Mouse (Mus musculus) heart, adult 11 months (tissue): ENCODE data around the gene Farp2.
"Not testable (repeated sequence)": the region's sequence is repeated elsewhere in the genome, so short reads cannot be mapped to it uniquely, and the experiment has no call there.

ENCODE experiments used
- DNase-seq: peaks from one replicate; pipeline ENCODE4 v3.0.0; 2022

The Farp2 gene

DNA sequence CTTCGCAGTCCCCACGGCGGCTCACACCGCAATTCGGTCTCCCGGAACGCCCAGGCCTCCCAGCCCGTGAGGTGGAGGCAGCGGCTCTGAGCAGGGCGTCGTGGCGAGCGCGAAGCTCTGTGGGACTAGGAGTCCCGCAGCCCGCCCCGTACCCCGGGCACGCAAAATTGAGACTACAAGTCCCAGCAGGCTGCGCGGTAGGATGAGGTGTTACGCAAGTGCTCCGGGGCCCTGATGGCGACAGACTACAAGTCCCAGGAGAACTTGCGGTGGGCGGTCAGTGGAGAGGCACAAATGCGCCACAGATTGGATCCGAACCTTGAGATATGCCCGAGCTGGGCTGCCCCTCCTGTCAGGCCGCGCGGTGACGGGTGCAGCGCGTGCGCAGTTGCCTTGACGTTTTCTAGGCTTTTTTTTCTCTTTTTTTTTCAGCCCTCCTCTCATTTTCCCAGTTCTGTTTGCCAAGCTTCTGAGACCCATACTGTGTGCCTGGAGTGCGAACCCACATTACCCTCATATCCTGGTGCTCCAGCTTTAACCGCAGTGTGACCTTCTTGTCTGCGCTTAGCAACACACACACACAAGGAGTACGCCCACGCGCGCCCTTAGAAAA, 123.8 kb downstream of the Farp2 start:
- peak; percentile 100 for DNase-seq

DNA sequence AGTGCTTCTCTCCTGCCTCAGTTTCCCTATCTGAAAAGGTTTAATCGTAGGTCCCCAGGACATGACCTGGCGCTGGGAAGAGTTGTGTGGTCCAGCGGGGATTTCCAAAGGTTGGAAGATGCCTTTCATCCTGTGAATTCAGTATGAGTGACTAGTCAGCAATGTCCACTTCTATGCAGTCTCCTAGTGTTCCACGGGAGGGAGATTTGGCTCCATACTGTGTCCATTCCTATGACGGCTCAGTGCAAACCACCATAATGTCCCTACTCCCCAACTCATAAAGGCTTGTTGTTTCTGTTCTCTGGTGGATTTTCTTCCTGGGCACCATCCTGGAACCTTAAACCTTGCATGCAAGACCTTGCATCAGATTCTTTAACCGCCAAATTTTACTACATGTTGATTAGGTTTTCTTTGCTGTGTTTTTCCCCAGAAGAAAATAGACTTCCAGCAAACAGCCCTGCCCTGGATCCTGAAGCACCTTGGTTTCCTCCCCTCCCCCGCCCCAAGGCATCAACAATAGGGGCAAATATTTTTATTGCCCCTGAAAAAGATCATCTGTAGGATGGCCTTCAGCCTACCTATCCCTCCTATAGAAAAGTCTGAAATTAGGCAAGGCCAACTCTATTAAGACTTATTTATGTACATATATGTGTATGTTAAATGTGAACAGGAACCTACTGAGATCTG, 124.5 kb downstream of the Farp2 start:
- no peak for DNase-seq

DNA sequence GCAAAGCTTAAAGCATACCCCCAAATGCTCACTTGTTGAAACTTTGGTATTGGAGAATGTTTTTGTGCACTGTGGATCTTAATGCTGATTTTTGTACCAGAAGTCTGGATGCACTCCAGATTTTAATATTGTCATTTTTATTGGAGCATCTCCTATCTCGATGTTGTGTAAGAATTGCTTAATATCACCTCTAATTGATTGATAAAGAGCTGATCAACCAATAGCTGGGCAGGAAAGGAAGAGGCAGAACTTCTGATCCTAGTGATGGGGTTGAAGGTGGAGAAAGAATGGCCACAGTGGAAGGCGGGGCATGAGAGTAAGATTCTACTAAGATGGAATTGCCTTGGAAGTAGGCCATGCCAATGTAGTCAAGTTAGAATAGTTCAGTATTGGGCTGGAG, 130.1 kb downstream of the Farp2 start:
- DNase-seq, result no peak

DNA sequence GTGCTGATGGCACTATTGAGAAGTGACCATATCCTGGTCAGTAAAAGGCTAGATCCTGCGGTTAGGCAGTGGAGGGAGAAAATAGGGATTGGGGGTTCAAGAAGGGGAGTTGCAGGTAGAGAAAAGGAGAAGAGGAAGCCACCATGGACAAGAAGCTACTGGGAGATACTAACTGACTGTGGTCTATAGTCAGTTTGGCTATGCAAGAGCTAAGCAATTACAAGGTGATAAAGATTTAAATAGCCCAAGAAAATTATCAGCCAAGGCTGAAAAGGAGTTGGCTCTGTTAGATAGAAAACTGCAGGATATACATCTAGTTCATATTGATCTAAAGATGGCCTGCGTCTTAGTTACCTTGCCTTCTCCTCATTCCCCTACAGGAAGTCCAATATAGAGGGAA, 130.8 kb downstream of the Farp2 start:
- DNase-seq, result no peak

DNA sequence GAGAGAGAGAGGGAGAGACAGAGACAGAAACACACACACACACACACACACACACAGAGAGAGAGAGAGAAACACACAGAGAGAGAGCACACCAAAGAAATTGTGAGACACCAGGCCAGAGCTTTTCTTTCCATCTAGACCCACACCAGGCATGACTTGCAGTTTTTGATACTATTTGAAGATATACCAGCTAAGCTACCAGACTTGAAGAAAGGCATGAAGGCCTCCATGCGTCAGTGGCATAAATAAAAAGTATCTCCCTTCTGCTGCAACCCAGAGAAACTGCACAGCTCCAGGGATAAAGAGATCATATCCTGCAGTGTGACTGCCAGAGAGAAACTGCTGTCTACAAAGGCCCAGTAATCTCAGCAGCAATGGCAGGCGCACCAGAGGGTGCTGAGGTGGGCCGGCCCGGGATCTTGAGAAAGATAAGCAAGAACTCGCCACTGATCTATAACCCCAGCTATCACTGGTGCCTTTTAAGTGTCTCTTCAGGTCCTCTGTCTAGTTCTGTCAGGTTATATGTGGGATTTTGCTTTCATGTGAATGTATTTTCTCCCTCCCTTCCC, 137.8 kb downstream of the Farp2 start:
- DNase-seq, result no peak

DNA sequence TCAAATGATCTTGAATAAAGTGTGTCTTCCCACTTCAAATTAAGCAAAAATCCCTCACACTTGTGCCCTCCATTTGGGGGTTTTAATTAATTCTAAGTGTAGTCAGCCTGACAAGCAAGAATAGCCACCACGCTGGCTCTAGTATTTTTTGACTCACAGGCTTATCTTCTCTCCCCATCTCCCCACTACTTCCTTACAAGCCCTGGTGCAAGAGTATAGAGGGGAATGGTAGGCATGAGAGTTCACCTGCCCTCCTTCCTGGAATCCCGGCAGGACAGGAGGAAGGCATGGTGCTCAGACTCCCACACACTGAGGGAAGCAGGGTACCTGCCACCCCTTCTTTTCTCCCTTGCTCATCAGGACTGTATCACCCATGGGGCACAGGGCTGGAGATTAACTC, 142.4 kb downstream of the Farp2 start:
- no peak for DNase-seq

DNA sequence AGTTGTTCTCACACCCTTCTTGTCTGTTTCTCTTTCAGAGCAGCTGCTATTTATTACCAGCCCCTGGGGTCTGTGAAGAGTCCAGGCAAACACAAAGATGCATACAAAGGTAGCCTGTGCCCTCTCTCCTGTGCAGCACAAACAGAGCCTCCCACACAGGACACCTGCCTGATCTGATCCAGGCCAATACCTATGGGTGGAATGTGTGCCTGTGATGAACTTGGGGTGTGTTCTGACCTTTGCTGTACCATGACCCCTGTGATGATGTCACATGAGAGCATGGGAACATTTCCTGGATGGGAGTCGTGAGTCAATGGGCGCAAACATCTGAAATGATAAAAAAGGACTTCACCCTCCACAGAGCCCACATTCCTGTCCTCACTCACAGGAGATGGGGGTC, 142.9 kb downstream of the Farp2 start:
- DNase-seq, result no peak

DNA sequence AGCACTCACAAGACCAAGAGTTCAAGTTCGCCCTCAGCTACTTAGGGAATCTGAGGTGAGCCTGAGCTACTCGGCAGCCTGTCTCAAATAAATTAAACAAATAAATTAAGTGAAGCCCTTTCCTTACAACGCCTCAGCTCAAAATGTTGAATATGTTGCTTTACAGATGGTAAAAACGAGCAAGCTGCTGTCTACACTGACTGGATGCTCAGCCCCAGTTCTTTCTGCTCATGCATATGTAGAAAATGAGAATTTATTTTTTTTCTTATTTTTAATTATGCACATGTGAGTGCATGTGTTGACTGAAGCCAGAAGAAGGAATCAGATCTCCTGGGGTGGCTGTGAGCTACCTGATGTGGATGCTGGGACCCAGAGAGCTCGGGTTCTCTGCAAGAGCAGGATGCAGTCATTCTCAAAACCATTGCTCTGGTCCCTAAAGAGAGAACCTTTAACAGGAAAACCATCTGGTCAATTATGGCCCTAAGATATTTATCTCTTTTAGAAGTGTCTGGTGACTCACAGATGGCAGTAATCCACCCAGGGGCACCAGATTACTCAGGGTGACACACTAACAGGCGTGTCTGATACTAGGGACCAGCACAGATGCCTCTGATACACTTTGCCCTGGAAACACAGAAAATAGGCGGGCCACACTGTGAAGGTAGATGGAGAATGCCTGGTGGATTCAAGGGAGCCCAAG, 144.6 kb downstream of the Farp2 start:
- DNase-seq, result no peak

DNA sequence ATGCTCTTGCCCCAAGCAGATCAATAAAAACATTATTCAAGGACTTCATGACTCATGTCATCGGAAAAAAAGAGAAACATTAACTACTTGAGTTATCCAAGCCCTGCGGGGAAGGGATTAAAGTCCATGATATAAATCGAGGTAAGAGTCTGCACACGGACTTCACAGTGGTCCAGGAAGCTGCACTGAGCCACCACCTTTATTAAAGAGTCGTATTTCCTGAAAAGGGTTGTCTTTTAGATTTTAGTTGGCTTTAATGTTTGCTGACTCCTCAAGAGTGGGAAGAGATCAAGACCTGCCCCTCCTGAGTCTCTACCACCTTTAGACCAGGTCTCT, 145.1 kb downstream of the Farp2 start:
- DNase-seq, result no peak

DNA sequence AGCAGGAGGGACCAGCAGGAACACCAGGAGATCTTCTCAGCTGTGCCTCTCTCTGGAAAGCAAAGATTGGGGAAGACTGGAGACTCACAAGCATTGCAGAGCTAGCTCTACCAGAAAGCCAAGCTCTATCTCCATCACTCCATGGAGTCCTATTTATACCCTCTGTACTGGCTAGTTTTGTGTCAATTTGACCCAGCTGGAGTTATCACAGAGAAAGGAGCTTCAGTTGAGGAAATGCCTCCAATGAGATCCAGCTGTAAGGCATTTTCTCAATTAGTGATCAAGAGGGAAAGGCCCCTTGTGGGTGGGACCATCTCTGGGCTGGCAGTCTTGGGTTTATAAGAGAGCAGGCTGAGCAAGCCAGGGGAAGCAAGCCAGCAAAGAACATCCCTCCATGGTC, 146.7 kb downstream of the Farp2 start, which contains the start of gene Stk25:
TSS of gene Stk25 (minus strand) at position 101 of the 400 bp plus-strand sequence.
- not testable (repeated sequence) for DNase-seq

DNA sequence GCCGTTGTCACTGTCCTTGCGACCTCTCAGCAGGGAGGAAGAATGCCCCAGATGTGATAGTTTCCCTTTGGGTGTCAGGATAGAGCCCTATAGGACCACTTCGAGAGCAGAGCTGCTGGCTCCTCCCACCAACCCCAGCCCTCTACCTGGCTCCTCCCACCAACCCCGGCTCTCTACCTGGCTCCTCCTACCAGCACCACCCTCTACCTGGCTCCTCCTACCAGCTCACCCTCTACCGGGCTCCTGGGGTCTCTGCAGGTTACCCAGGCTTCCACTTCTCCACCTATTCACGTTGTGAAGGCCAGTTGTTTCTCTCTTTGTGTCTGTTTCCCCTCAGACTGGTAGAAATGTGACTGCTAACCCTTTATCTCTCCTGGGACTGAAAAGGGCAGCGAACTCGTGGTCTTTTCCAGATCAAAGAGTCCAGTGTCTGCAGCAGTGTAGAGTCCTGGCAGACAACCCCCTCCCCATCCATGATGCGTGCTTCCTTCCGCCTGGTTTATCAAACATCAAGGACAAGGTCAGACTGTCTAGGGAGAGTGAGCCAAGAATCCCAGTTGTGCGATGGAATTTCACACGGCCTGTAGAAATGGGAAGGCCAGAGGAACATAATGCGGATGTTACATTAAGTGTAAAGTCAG, 156.0 kb downstream of the Farp2 start:
- peak; percentile 89 for DNase-seq

DNA sequence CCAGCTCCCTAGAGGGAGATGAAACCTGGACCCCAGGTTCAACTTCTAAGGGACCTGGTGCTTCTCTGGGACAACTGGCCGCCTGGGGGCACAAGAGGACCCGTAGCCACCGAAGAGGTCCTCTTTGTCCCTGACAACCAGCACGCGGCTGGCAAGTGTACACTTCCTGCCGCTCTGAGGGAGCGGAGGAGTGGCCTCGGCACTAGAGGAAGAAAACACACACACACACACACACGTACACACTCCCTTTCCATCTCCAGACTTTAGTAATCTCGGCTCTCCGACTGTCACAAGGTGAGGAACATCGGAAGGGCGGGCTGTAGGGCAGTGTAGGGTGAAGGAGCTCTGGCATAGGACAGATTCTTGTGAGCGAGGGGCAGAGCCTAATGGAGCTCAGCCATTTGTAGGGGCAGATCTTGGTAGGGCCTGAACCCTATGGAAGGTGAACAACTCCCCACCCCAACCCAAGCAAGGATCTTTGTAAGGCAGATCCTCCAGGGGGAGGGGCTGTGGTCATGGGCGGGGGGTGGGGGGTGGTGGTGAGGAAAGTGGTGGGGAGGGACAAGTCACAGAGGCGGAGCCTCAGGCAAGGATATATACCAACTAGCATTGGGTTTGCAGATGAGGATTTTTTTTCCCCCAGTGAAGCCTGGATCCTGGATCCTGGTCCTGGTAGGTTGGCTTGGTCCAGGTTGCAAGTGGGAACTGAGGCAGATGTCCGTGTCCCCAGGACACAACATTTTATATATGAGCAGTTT, 157.1 kb downstream of the Farp2 start:
- DNase-seq, result peak; percentile 99

DNA sequence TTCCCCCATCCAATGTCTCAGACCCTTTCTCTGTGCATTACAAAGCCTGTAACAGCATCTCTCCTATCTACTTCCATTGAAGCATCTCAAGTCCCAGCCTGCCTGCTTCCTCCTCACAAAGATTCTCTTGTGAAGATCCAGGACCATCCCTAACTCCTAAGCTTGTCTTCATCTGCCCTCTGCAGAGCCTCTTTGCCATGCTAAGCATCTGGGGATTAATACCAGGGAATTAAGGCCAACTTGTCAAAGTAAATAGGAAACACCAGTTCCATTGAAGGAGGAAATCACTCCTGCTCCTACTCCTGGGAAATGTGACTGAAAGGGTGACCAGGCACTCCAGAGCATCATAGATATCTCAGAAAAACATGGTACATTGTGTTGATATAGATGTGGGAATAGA, 158.1 kb downstream of the Farp2 start:
- DNase-seq, result no peak
